Mouse (Mus musculus): Measurements from ENCODE around the gene Cpne1. TPM values are rescaled to one million over a fixed set of nuclear protein-coding genes. Genes with fewer than 3 reads are reported as not detected.

The Cpne1 gene
- polyA plus RNA-seq, 1 experiment, result 237 TPM

DNA sequence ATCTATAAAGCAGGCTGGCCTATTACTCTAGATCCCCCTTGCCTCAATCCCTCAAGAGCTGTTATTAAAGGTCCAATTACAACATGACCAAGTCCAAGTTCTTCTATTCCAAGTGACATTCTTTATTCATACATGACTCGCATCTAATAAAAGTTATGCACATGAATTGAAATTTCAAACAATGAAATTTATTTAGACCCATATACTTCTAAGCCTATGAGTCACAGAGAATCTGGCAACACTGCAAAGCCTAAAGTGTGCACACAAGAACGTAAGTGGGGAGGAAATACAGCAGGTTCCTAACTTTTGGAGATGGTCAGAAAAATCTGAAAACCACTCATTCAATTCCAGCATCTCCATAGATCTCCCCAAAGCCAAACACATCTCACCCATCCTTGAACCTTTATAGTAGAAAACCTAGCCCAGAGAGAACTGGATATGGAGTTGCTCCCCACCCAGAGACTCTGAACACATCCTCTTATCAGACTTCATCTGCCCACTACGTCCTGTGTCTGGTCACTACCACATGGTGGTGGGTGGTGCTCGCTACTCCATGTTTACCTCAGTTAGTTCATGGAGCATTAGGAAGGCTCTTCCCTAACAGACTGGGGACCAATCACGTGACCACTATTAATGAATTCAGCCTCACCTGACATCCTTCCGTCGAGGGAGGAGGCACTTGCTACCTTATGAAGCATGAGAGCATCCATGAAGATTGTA is 24.2 kb downstream of the Cpne1 start:
- no peak overlapping the region for H3K27ac ChIP-seq (ENCODE audit: control insufficient read depth, insufficient read depth, low read length)

DNA sequence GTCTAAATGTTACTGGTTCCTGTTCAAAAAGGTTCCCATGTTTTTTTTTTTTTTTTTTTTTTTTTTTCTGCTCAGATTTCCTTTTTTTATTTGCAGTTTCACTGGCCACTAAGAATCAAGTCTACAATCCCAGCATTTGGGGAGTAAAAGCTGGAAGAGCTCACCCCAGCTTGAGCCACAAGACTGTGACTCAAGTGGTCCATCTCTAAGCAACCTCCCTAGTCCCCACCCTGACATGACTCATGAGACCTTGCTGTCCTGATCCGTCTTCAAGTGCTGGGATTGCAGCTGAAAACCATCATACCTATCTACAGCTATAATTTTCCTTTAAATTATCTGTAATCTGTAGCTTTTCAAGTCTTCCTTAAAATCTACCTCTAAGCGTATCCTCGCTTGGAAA is 27.2 kb downstream of the Cpne1 start:
- over 99% methylated on average over 3 of the region's 3 CpGs for WGBS
- no peaks in the 10 kb centered on the region; the same call in 1 of the 2 replicates for H3K36me3 ChIP-seq (ENCODE audit: control insufficient read depth, insufficient read depth, low read length)
- H3K4me1 ChIP-seq (replicated peaks; ENCODE audit: control insufficient read depth, insufficient read depth, low read length), result no peaks in the 10 kb centered on the region
- no peak overlapping the region for H3K4me3 ChIP-seq (ENCODE audit: control insufficient read depth, insufficient read depth, low read length)
- H3K27me3 ChIP-seq (ENCODE audit: control insufficient read depth, insufficient read depth, low read length), result no peaks in the 10 kb centered on the region
- H3K27ac ChIP-seq (ENCODE audit: control insufficient read depth, insufficient read depth, low read length), result no peak overlapping the region
- no peak for TF ChIP-seq CTCF (IDR thresholded peaks at IDR 0.05; ENCODE audit: borderline replicate concordance, control insufficient read depth, extremely low read depth, insufficient read depth, low read length, poor library complexity)
- TF ChIP-seq POLR2A (IDR thresholded peaks at IDR 0.05; ENCODE audit: control insufficient read depth, extremely low read depth, insufficient read depth, low read length, poor library complexity), result no peak
- no peak for DNase-seq

More for the DNA sequence above, 24.2 kb downstream of the Cpne1 start:
- H3K36me3 ChIP-seq (ENCODE audit: control insufficient read depth, insufficient read depth, low read length), result no peaks in the 10 kb centered on the region; the same call in 1 of the 2 replicates
- DNase-seq, result no peak
- TF ChIP-seq POLR2A (IDR thresholded peaks at IDR 0.05; ENCODE audit: control insufficient read depth, extremely low read depth, insufficient read depth, low read length, poor library complexity) (no peak), CTCF (IDR thresholded peaks at IDR 0.05; ENCODE audit: borderline replicate concordance, control insufficient read depth, extremely low read depth, insufficient read depth, low read length, poor library complexity) (no peak)
- no peak overlapping the region for H3K4me3 ChIP-seq (ENCODE audit: control insufficient read depth, insufficient read depth, low read length)
- 89% methylated on average over 7 of the region's 7 CpGs for WGBS
- H3K27me3 ChIP-seq (ENCODE audit: control insufficient read depth, insufficient read depth, low read length), result no peaks in the 10 kb centered on the region
- no peaks in the 10 kb centered on the region for H3K4me1 ChIP-seq (replicated peaks; ENCODE audit: control insufficient read depth, insufficient read depth, low read length)

DNA sequence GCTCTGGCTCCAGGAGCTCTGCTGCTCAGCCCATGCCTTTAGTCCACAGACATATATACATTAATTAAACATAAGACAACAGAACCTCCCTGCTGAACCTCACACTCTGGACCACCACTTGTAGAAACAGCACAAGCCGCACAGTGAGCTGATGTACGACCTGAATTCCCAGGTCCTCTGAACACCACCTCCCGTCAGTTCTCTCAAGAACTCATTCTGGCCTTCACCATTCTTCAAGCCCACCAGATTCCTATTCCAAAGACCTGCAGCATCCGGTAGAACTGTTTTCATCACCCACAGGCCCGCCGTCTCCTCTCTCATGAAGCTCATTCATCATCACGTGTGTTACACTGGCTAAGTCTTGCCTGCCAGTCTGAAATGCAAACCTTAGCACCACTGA is 31.4 kb downstream of the Cpne1 start:
- no peak overlapping the region for H3K4me3 ChIP-seq (ENCODE audit: control insufficient read depth, insufficient read depth, low read length)
- DNase-seq, result no peak
- no peak overlapping the region for H3K27ac ChIP-seq (ENCODE audit: control insufficient read depth, insufficient read depth, low read length)
- H3K4me1 ChIP-seq (replicated peaks; ENCODE audit: control insufficient read depth, insufficient read depth, low read length), result no peaks in the 10 kb centered on the region
- WGBS, result 95% methylated on average over 7 of the region's 7 CpGs
- peaks cover 35% of the 10 kb centered on the region for H3K36me3 ChIP-seq (ENCODE audit: control insufficient read depth, insufficient read depth, low read length)
- H3K27me3 ChIP-seq (ENCODE audit: control insufficient read depth, insufficient read depth, low read length), result no peaks in the 10 kb centered on the region
- TF ChIP-seq POLR2A (IDR thresholded peaks at IDR 0.05; ENCODE audit: control insufficient read depth, extremely low read depth, insufficient read depth, low read length, poor library complexity), result no peak
- TF ChIP-seq CTCF (IDR thresholded peaks at IDR 0.05; ENCODE audit: borderline replicate concordance, control insufficient read depth, extremely low read depth, insufficient read depth, low read length, poor library complexity), result no peak

DNA sequence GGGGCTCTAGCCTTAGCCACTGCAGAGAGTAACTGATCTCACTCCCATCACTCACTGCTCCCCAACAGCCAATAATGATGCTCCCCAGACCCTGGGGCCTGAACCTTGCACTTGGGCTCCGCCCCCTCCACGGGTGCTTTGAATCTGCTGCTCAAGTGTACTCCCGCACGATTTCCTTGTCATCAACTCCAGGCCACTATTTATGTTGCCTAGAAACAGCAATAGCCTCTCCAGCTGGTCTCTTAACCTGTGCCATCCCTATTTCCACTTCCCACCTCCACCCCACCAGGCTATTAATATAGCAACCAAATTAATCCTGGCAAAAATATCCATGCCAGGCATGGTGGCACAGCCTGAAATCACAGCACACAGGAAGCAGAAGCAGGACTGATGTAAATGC is 32.1 kb downstream of the Cpne1 start:
- TF ChIP-seq POLR2A (IDR thresholded peaks at IDR 0.05; ENCODE audit: control insufficient read depth, extremely low read depth, insufficient read depth, low read length, poor library complexity), result no peak
- no peak for TF ChIP-seq CTCF (IDR thresholded peaks at IDR 0.05; ENCODE audit: borderline replicate concordance, control insufficient read depth, extremely low read depth, insufficient read depth, low read length, poor library complexity)
- H3K4me1 ChIP-seq (replicated peaks; ENCODE audit: control insufficient read depth, insufficient read depth, low read length), result no peaks in the 10 kb centered on the region
- no peak overlapping the region for H3K27ac ChIP-seq (ENCODE audit: control insufficient read depth, insufficient read depth, low read length)
- no peaks in the 10 kb centered on the region for H3K27me3 ChIP-seq (ENCODE audit: control insufficient read depth, insufficient read depth, low read length)
- H3K36me3 ChIP-seq (ENCODE audit: control insufficient read depth, insufficient read depth, low read length), result peaks cover 41% of the 10 kb centered on the region
- no peak overlapping the region for H3K4me3 ChIP-seq (ENCODE audit: control insufficient read depth, insufficient read depth, low read length)
- 72% methylated on average over 4 of the region's 4 CpGs for WGBS
- no peak for DNase-seq

DNA sequence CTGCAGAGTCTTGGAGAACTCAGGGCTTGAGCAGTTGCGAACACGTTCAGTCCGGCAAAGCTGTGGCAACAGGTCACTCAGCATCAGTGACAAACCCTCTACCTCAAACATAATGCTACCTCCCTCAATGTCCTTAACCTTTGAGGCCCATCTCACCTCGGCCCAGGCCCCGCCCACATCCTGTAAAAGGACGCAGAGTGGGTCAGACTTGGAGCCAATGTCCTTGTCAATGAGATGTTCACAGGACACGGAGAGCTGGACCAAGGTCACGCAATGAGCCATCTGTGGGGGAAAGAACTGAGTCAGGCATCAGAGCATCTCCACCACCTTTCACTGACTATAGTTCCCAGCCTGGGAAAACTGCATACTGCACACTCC is 32.6 kb downstream of the Cpne1 start:
- H3K27ac ChIP-seq (ENCODE audit: control insufficient read depth, insufficient read depth, low read length), result no peak overlapping the region

DNA sequence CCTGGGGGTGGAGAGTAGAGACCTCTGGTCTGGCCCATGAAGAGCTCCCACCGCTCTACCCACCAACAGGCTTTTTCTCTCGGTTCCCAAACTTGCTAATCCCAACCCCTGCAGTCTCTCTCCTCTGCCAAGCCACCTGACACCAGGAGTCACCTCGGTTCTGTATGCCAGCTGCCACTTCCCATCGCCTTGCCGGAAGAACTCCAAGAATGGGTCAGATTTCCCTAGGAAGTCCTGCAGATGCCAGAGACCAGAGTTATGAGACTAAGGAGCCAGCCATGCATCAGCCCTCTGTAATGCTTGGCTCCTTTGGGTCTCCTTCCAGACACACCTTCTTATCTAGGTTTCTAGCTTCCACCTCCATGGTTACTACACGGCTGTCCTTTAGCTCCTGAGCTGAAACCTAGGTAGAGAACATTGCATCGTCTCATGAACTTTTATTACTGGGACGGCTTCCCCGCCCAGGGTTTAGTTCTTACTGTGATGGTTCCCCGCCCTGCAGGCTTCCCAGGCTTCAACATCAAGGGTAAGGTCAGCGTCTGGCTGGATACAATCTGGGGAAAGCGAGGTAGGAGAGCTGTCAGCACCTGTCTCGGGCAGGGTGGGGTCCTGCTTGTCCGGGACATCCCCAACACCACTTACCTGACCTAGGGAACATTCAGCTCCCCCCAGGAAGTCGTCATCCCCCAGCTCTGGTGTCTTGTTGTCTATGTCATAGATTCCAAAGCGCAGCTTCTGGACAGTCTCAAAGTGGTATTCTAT is 33.2 kb downstream of the Cpne1 start:
- H3K36me3 ChIP-seq (ENCODE audit: control insufficient read depth, insufficient read depth, low read length), result peaks cover 52% of the 10 kb centered on the region
- no peak overlapping the region for H3K4me3 ChIP-seq (ENCODE audit: control insufficient read depth, insufficient read depth, low read length)
- DNase-seq, result no peak
- H3K27ac ChIP-seq (ENCODE audit: control insufficient read depth, insufficient read depth, low read length), result no peak overlapping the region
- no peaks in the 10 kb centered on the region for H3K4me1 ChIP-seq (replicated peaks; ENCODE audit: control insufficient read depth, insufficient read depth, low read length)
- WGBS, result 98% methylated on average over 16 of the region's 16 CpGs
- H3K27me3 ChIP-seq (ENCODE audit: control insufficient read depth, insufficient read depth, low read length), result no peaks in the 10 kb centered on the region
- TF ChIP-seq POLR2A (IDR thresholded peaks at IDR 0.05; ENCODE audit: control insufficient read depth, extremely low read depth, insufficient read depth, low read length, poor library complexity) (no peak), CTCF (IDR thresholded peaks at IDR 0.05; ENCODE audit: borderline replicate concordance, control insufficient read depth, extremely low read depth, insufficient read depth, low read length, poor library complexity) (no peak)

More for the DNA sequence above, 32.6 kb downstream of the Cpne1 start:
- no peaks in the 10 kb centered on the region for H3K27me3 ChIP-seq (ENCODE audit: control insufficient read depth, insufficient read depth, low read length)
- H3K36me3 ChIP-seq (ENCODE audit: control insufficient read depth, insufficient read depth, low read length), result peaks cover 46% of the 10 kb centered on the region
- 92% methylated on average over 8 of the region's 8 CpGs for WGBS
- H3K4me3 ChIP-seq (ENCODE audit: control insufficient read depth, insufficient read depth, low read length), result no peak overlapping the region
- no peak for DNase-seq
- no peaks in the 10 kb centered on the region for H3K4me1 ChIP-seq (replicated peaks; ENCODE audit: control insufficient read depth, insufficient read depth, low read length)
- TF ChIP-seq POLR2A (IDR thresholded peaks at IDR 0.05; ENCODE audit: control insufficient read depth, extremely low read depth, insufficient read depth, low read length, poor library complexity), result no peak
- TF ChIP-seq CTCF (IDR thresholded peaks at IDR 0.05; ENCODE audit: borderline replicate concordance, control insufficient read depth, extremely low read depth, insufficient read depth, low read length, poor library complexity), result no peak
